Mouse (Mus musculus) colon, adult 2 months (tissue): Measurements from ENCODE around the gene Mtmr1. TPM values are rescaled to one million over a fixed set of nuclear protein-coding genes. Genes with fewer than 3 reads are reported as not detected.

Experiments
- polyA plus RNA-seq: library from polyadenylated mRNA; depleted of rRNA; stranded (reverse); fragments of >200 nt; gene quantifications from 2 replicates; pipeline ENCODE4 v1.2.3, GENCODE M21; 2012; rRNA removed

The Mtmr1 gene
- polyA plus RNA-seq: 5.2 and 6.9 TPM in 2 replicates

DNA sequence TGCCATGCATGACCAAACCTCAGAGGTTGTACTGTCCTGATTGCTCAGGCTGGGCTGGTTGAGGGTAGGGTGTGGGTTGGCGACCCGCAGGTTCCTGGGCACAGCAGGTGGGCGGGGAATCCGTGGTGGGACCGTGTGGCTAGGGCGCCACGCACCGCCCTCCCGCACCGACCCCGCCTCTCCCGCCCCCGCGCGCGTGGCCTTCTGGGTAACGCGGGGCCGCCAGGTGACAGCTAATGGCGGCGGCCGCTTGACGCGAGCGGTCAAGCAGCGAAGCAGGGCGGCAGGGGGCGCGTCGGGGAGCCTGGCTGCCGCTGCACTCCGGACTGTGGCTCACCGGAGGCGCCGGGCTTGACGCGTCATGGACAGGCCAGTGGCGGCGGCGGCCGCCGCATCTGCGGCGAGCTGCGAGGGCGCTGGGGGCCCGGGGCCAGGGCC lies at the start of gene Mtmr1:
Mtmr1 (plus strand) TSS at position 207 of the 438 bp plus-strand sequence.

Other genes with a start within 250 kb of the Mtmr1 start
- 5.0 and 6.0 TPM in 2 replicates for gene Mtm1, start 154.0 kb upstream of the Mtmr1 start, polyA plus RNA-seq
- 8.0 and 8.8 TPM in 2 replicates for gene Cd99l2, start 128.1 kb downstream of the Mtmr1 start, polyA plus RNA-seq
- gene Hmgb3, start 191.2 kb downstream of the Mtmr1 start, polyA plus RNA-seq: 10.8 and 15.3 TPM in 2 replicates